Mouse (Mus musculus) MEL (cell line): ENCODE measurements around the gene Vcl. TPM values are rescaled to one million over a fixed set of nuclear protein-coding genes. Genes with fewer than 3 reads are reported as not detected.

Experiments used
- DNase-seq: peaks from one replicate; pipeline ENCODE4 v3.0.0; 2011; ENCODE audit warnings: low read depth, low spot score
- H3K27ac ChIP-seq: 2 replicates; pipeline ENCODE4 v1.5.1; 2012; ENCODE audit warnings: low read depth, mild to moderate bottlenecking, control low read depth, low read length, moderate library complexity; ENCODE audit not compliant: control insufficient read depth
- H3K27me3 ChIP-seq, 2 experiments: fragments of 150-350 bp in 1 of 2; sonication (generic) in 1 of 2; 2 replicates each; pipeline ENCODE4 v1.6.1; 2012; ENCODE audit warnings: low read length in 2 of 2, mild to moderate bottlenecking in 2 of 2, improper control_type of control experiment in 1 of 2, moderate library complexity in 1 of 2; ENCODE audit not compliant: insufficient read depth in 2 of 2, control insufficient read depth in 1 of 2
- H3K36me3 ChIP-seq, 2 experiments: 2 replicates each; pipeline ENCODE4 v1.6.1; 2012 to 2014; ENCODE audit warnings: low read length in 2 of 2, improper control_type of control experiment in 1 of 2, inconsistent platforms in 1 of 2, mild to moderate bottlenecking in 1 of 2; ENCODE audit not compliant: insufficient read depth in 2 of 2, control insufficient read depth in 1 of 2
- H3K4me1 ChIP-seq, 2 experiments: fragments of 150-350 bp in 1 of 2; sonication (generic) in 1 of 2; 2 replicates each; pipeline ENCODE4 v1.6.1; 2012; ENCODE audit warnings: low read length in 2 of 2, improper control_type of control experiment in 1 of 2, mild to moderate bottlenecking in 1 of 2; ENCODE audit not compliant: insufficient read depth in 2 of 2, control insufficient read depth in 1 of 2
- H3K4me3 ChIP-seq, 2 experiments: fragments of 150-350 bp in 1 of 2; sonication (generic) in 1 of 2; 2 replicates each; pipeline ENCODE4 v1.5.1; 2012; ENCODE audit warnings: low read depth in 2 of 2, low read length in 2 of 2, mild to moderate bottlenecking in 2 of 2, moderate library complexity in 2 of 2, control low read depth in 1 of 2, improper control_type of control experiment in 1 of 2; ENCODE audit not compliant: control insufficient read depth in 1 of 2, insufficient read depth in 1 of 2
- H3K79me2 ChIP-seq: 2 replicates; pipeline ENCODE4 v1.6.1; 2012; ENCODE audit warnings: mild to moderate bottlenecking, low read length, moderate library complexity; ENCODE audit not compliant: control insufficient read depth, poor library complexity, insufficient read depth
- H3K9ac ChIP-seq: 2 replicates; pipeline ENCODE4 v1.6.1; 2012; ENCODE audit warnings: low read depth, mild to moderate bottlenecking, control low read depth, low read length, moderate library complexity; ENCODE audit not compliant: control insufficient read depth, poor library complexity, severe bottlenecking
- H3K9me3 ChIP-seq: fragments of 150-350 bp; sonication (generic); replicated peaks from 2 replicates; pipeline ENCODE4 v1.6.1; 2012; ENCODE audit warnings: mild to moderate bottlenecking, low read length, improper control_type of control experiment, moderate library complexity; ENCODE audit not compliant: insufficient read depth
- BHLHE40 ChIP-seq: IDR thresholded peaks from 2 replicates; pipeline ENCODE4 v1.6.1; 2012; ENCODE audit warnings: low read depth, mild to moderate bottlenecking, inconsistent platforms, low read length, improper control_type of control experiment, borderline replicate concordance
- CTCF ChIP-seq, 3 experiments: IDR thresholded peaks in 2 of 3; conservative IDR thresholded peaks in 1 of 3; 2 replicates each; pipeline ENCODE4 v1.5.1; 2011 to 2012; ENCODE audit warnings: low read length in 3 of 3, low read depth in 2 of 3, mild to moderate bottlenecking in 2 of 3, improper control_type of control experiment in 1 of 3, inconsistent platforms in 1 of 3, mixed read lengths in 1 of 3, moderate library complexity in 1 of 3; ENCODE audit not compliant: control insufficient read depth in 1 of 3, insufficient read depth in 1 of 3, poor library complexity in 1 of 3, severe bottlenecking in 1 of 3
- ELF1 ChIP-seq: IDR thresholded peaks from 2 replicates; pipeline ENCODE4 v1.6.1; 2014; ENCODE audit warnings: low read depth, mild to moderate bottlenecking, inconsistent platforms, low read length, improper control_type of control experiment, moderate library complexity
- EP300 ChIP-seq, 2 experiments: IDR thresholded peaks; 2 replicates each; pipeline ENCODE4 v1.6.1; 2011; ENCODE audit warnings: improper control_type of control experiment in 2 of 2, low read length in 2 of 2, low read depth in 1 of 2, mild to moderate bottlenecking in 1 of 2
- ETS1 ChIP-seq: IDR thresholded peaks from 2 replicates; pipeline ENCODE4 v1.6.1; 2012; ENCODE audit warnings: low read depth, mild to moderate bottlenecking, inconsistent platforms, low read length, improper control_type of control experiment, moderate library complexity
- GATA1 ChIP-seq: IDR thresholded peaks from 2 replicates; pipeline ENCODE4 v1.6.1; 2011; ENCODE audit warnings: low read depth, low read length, improper control_type of control experiment
- HCFC1 ChIP-seq: IDR thresholded peaks from 2 replicates; pipeline ENCODE4 v1.6.1; 2012; ENCODE audit warnings: low read depth, mild to moderate bottlenecking, inconsistent platforms, low read length, improper control_type of control experiment, moderate library complexity
- JUND ChIP-seq: IDR thresholded peaks from 2 replicates; pipeline ENCODE4 v1.6.1; 2011; ENCODE audit warnings: low read depth, mild to moderate bottlenecking, improper control_type of control experiment, low read length
- KAT2A ChIP-seq: conservative IDR thresholded peaks from 2 replicates; pipeline ENCODE4 v1.6.1; 2012; ENCODE audit warnings: low read depth, low read length, improper control_type of control experiment, inconsistent platforms
- MAX ChIP-seq: IDR thresholded peaks from 2 replicates; pipeline ENCODE4 v1.6.1; 2011; ENCODE audit warnings: low read length, improper control_type of control experiment
- MEF2A ChIP-seq: IDR thresholded peaks from 2 replicates; pipeline ENCODE4 v1.6.1; 2014; ENCODE audit warnings: low read depth, mild to moderate bottlenecking, inconsistent platforms, low read length, improper control_type of control experiment; ENCODE audit not compliant: poor library complexity, insufficient replicate concordance, severe bottlenecking; ENCODE audit errors: extremely low read depth
- NELFE ChIP-seq: IDR thresholded peaks from 2 replicates; pipeline ENCODE4 v1.6.1; 2011; ENCODE audit warnings: low read depth, low read length, improper control_type of control experiment
- POLR2A ChIP-seq, 2 experiments: IDR thresholded peaks; 2 replicates each; pipeline ENCODE4 v1.6.1; 2011 to 2012; ENCODE audit warnings: low read length in 2 of 2, mild to moderate bottlenecking in 2 of 2, control low read depth in 1 of 2, improper control_type of control experiment in 1 of 2, low read depth in 1 of 2, moderate library complexity in 1 of 2; ENCODE audit not compliant: control insufficient read depth in 1 of 2, insufficient read depth in 1 of 2, poor library complexity in 1 of 2
- RCOR1 ChIP-seq: IDR thresholded peaks from 2 replicates; pipeline ENCODE4 v1.6.1; 2012; ENCODE audit warnings: low read depth, mild to moderate bottlenecking, inconsistent platforms, low read length, improper control_type of control experiment
- SIN3A ChIP-seq: IDR thresholded peaks from 2 replicates; pipeline ENCODE4 v1.6.1; 2012; ENCODE audit warnings: low read length, improper control_type of control experiment, inconsistent platforms
- SMC3 ChIP-seq: IDR thresholded peaks from 2 replicates; pipeline ENCODE4 v1.6.1; 2011; ENCODE audit warnings: low read depth, low read length, improper control_type of control experiment
- TAL1 ChIP-seq: IDR thresholded peaks from 2 replicates; pipeline ENCODE4 v1.6.1; 2012; ENCODE audit warnings: mild to moderate bottlenecking, inconsistent platforms, low read length, moderate library complexity, mixed read lengths
- TBP ChIP-seq: IDR thresholded peaks from 2 replicates; pipeline ENCODE4 v1.8.0; 2011; ENCODE audit warnings: low read depth, low read length, improper control_type of control experiment
- TCF12 ChIP-seq: IDR thresholded peaks from 2 replicates; pipeline ENCODE4 v1.6.1; 2014; ENCODE audit warnings: low read depth, mild to moderate bottlenecking, inconsistent platforms, low read length, improper control_type of control experiment, moderate library complexity
- USF2 ChIP-seq, 2 experiments: IDR thresholded peaks; 2 replicates each; pipeline ENCODE4 v1.6.1; 2011 to 2012; ENCODE audit warnings: improper control_type of control experiment in 2 of 2, low read length in 2 of 2, borderline replicate concordance in 1 of 2, inconsistent platforms in 1 of 2, low read depth in 1 of 2, mild to moderate bottlenecking in 1 of 2; ENCODE audit not compliant: insufficient read depth in 1 of 2
- ZKSCAN1 ChIP-seq: IDR thresholded peaks from 2 replicates; pipeline ENCODE4 v1.6.1; 2012; ENCODE audit warnings: low read depth, mild to moderate bottlenecking, inconsistent platforms, low read length, improper control_type of control experiment, moderate library complexity
- ZMIZ1 ChIP-seq: IDR thresholded peaks from 2 replicates; pipeline ENCODE4 v1.6.1; 2012; ENCODE audit warnings: low read depth, mild to moderate bottlenecking, inconsistent platforms, low read length, improper control_type of control experiment, moderate library complexity
- ZNF384 ChIP-seq: IDR thresholded peaks from 2 replicates; pipeline ENCODE4 v1.6.1; 2012; ENCODE audit warnings: low read depth, mild to moderate bottlenecking, inconsistent platforms, low read length, improper control_type of control experiment
- polyA plus RNA-seq, 2 experiments: library from polyadenylated mRNA; stranded (reverse) in 1 of 2; unstranded in 1 of 2; fragments of >175 nt in 1 of 2; fragments of >200 nt in 1 of 2; gene quantifications; 2 replicates each; pipeline versions ENCODE4 v1.2.1 to v1.2.4; 2012; ENCODE audit warnings: low replicate concordance in 2 of 2, low read depth in 1 of 2; ENCODE audit not compliant: insufficient read length in 2 of 2, insufficient read depth in 1 of 2, missing spikeins in 1 of 2
- total RNA-seq: library from RNA; depleted of rRNA; stranded (reverse); fragments of 300-350 nt; gene quantifications from 2 replicates; pipeline ENCODE4 v1.2.3, GENCODE M21; 2012

Gene Vcl
- total and polyA plus RNA-seq, 3 experiments: 11.7 to 30.3 TPM; not detected in 1

GRCm38 (mm10) chr14:21064321-21064720 lies 135.1 kb downstream of the Vcl start (continued):
- TF ChIP-seq USF2 (IDR thresholded peaks at IDR 0.05; ENCODE audit: borderline replicate concordance in 1 of 2, insufficient read depth in 1 of 2, low read depth in 1 of 2, low read length in 2 of 2): no peak

DNA sequence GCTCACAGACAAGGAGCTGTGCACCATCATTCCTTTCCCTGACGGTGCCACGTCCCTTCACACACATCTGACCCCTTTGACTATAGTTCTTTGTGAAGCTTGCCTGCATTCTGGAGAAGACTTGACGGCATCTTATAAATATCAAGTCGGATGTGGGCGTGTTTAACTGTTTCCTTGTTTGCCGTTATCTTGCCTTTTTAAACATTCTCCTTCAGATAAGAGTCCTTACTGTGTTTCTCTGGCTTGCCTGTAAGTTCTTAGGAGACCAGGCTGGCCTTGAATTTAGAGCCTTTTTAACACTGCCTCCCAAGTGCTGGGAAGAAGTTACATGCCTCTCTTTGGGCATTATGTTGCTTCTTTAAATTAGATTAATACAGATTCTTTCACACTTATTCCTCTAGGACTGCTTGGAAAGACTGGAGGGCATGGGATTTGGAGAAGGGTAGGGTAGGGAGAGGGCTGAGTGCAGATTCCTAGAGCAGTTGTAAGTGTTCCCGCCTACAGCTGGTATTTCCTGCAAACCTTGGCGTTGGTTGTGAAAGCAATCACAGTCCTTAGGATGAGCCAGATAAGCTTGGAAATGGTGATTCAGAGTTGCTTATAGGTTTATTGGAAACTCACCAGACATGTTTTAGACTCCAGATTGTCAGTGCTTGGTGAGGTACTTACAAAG lies 136.4 kb downstream of the Vcl start:
- peak; percentile 22; the same call in 1 of the 2 replicates for TF ChIP-seq ELF1
- no peak for TF ChIP-seq MAX
- peak; percentile 39; the same call in 1 of the 2 replicates for TF ChIP-seq TCF12
- 0 out of 2 replicates have a peak, but pooled peaks have one; percentile 41 for TF ChIP-seq ZMIZ1
- peak; percentile 44; the same call in 1 of the 2 replicates for TF ChIP-seq SIN3A
- peak; percentile 87 for TF ChIP-seq GATA1
- peak; percentile 43 to 73; a peak in 3 of 4 replicates for TF ChIP-seq EP300 (IDR thresholded peaks at IDR 0.05; ENCODE audit: low read depth in 1 of 2, low read length in 2 of 2)
- 0 out of 2 replicates have a peak, but pooled peaks have one; percentile 18 for TF ChIP-seq RCOR1
- TF ChIP-seq HCFC1: 0 out of 2 replicates have a peak, but pooled peaks have one; percentile 27
- peak; percentile 70 for TF ChIP-seq ETS1
- no peak for TF ChIP-seq POLR2A (IDR thresholded peaks at IDR 0.05; ENCODE audit: control insufficient read depth in 1 of 2, insufficient read depth in 1 of 2, low read depth in 1 of 2, low read length in 2 of 2, poor library complexity in 1 of 2)
- DNase-seq: peak; percentile 41
- Histone ChIP-seq H3K9ac (no peak overlapping the region), H3K9me3 (no peaks in the 10 kb centered on the region), H3K4me1 (peaks cover 26 to 49% of the 10 kb centered on the region in 2 experiments), H3K27ac (peak overlapping the region; percentile 62), H3K36me3 (peaks cover 0 to 65% of the 10 kb centered on the region in 2 experiments; a peak in 2 of 4 replicates), H3K4me3 (peak overlapping the region in 1 of 2 experiments; percentile 28; a peak in 2 of 4 replicates), H3K79me2 (peaks cover 4% of the 10 kb centered on the region; the same call in 1 of the 2 replicates), H3K27me3 (no peaks in the 10 kb centered on the region)

GRCm38 (mm10) chr14:21069594-21069993 lies 140.4 kb downstream of the Vcl start:
- H3K36me3 ChIP-seq: peaks cover 0 to 43% of the 10 kb centered on the region in 2 experiments; a peak in 2 of 4 replicates
- no peak overlapping the region for H3K9ac ChIP-seq
- H3K79me2 ChIP-seq: peaks cover 13% of the 10 kb centered on the region
- peak; percentile 67 for DNase-seq
- no peak overlapping the region for H3K27ac ChIP-seq
- no peak for TF ChIP-seq ZKSCAN1
- no peak for TF ChIP-seq POLR2A (IDR thresholded peaks at IDR 0.05; ENCODE audit: control insufficient read depth in 1 of 2, insufficient read depth in 1 of 2, low read depth in 1 of 2, low read length in 2 of 2, poor library complexity in 1 of 2)
- TF ChIP-seq CTCF (IDR thresholded peaks at IDR 0.05 in 2 of 3, conservative IDR thresholded peaks at IDR 0.05 in 1 of 3; ENCODE audit: control insufficient read depth in 1 of 3, insufficient read depth in 1 of 3, low read depth in 2 of 3, low read length in 3 of 3, poor library complexity in 1 of 3, severe bottlenecking in 1 of 3): peak; percentile 46 to 52 (median 47)
- no peak for TF ChIP-seq ZNF384
- no peak for TF ChIP-seq SIN3A
- TF ChIP-seq KAT2A: no peak
- no peak for TF ChIP-seq TBP
- no peak for TF ChIP-seq USF2 (IDR thresholded peaks at IDR 0.05; ENCODE audit: borderline replicate concordance in 1 of 2, insufficient read depth in 1 of 2, low read depth in 1 of 2, low read length in 2 of 2)
- no peak for TF ChIP-seq TAL1
- no peak for TF ChIP-seq ETS1
- no peak for TF ChIP-seq MEF2A
- TF ChIP-seq SMC3: peak; percentile 33; the same call in 1 of the 2 replicates
- TF ChIP-seq BHLHE40: no peak
- TF ChIP-seq NELFE: no peak
- TF ChIP-seq GATA1: no peak
- no peak for TF ChIP-seq JUND
- no peaks in the 10 kb centered on the region for H3K9me3 ChIP-seq
- no peaks in the 10 kb centered on the region for H3K27me3 ChIP-seq
- H3K4me3 ChIP-seq: no peak overlapping the region
- peaks cover 20 to 31% of the 10 kb centered on the region in 2 experiments for H3K4me1 ChIP-seq
